Mouse (Mus musculus) megakaryocyte, embryonic 14.5 days (primary cell): ENCODE measurements around the gene Ggcx.

Experiments used
- FLI1 ChIP-seq: IDR thresholded peaks from 2 replicates; pipeline ENCODE4 v1.6.1; 2012; ENCODE audit warnings: low read length, inconsistent platforms, mixed read lengths
- GATA1 ChIP-seq: IDR thresholded peaks from 3 replicates; pipeline ENCODE4 v1.6.1; 2012; ENCODE audit warnings: mixed read lengths, low read length, inconsistent platforms, borderline replicate concordance

GRCm38 (mm10) chr6:72440186-72440990, 26.3 kb downstream of the Ggcx start:
- TF ChIP-seq GATA1: no peak
- TF ChIP-seq FLI1: no peak
